Mouse (Mus musculus) midbrain, embryonic 10.5 days (tissue): Measurements from ENCODE around the gene Lrfn3. TPM values are rescaled to one million over a fixed set of nuclear protein-coding genes. Genes with fewer than 3 reads are reported as not detected.
A peak's percentile ranks its signal among the peaks of the same experiment; 100 is the strongest.

ENCODE experiments used
- DNase-seq: peaks from one replicate; pipeline ENCODE4 v3.0.0-alpha.2; 2017; ENCODE audit warnings: low spot score
- H3K27ac ChIP-seq: fragments of 300-500 bp; sonication (generic); replicated peaks from 2 replicates; pipeline ENCODE4 v1.5.1; 2016; ENCODE audit warnings: mild to moderate bottlenecking
- H3K27me3 ChIP-seq: fragments of 300-500 bp; sonication (generic); 2 replicates; pipeline ENCODE4 v1.6.1; 2016; ENCODE audit warnings: low read depth, mild to moderate bottlenecking; ENCODE audit not compliant: poor library complexity, severe bottlenecking
- H3K36me3 ChIP-seq: fragments of 300-500 bp; sonication (generic); 2 replicates; pipeline ENCODE4 v1.6.1; 2016; ENCODE audit warnings: mild to moderate bottlenecking, moderate library complexity
- H3K4me1 ChIP-seq: fragments of 300-500 bp; sonication (generic); 2 replicates; pipeline ENCODE4 v1.6.1; 2016
- H3K4me3 ChIP-seq: fragments of 300-500 bp; sonication (generic); 2 replicates; pipeline ENCODE4 v1.5.1; 2016; ENCODE audit warnings: mild to moderate bottlenecking, moderate library complexity
- H3K9me3 ChIP-seq: fragments of 300-500 bp; sonication (generic); replicated peaks from 2 replicates; pipeline ENCODE4 v1.6.1; 2016; ENCODE audit warnings: mild to moderate bottlenecking
- WGBS: fragments of 180-500 bp; shearing (Covaris S2); methylation state at CpG from one replicate; pipeline ENCODE4 v1.1.7; 2016; 5-methylcytosine and 5-hydroxymethylcytosine counted together
- polyA plus RNA-seq: library from polyadenylated mRNA; unstranded; fragments of >200 nt; fragmentation: Nextera tagmentation; extraction: Ambion mirVana; gene quantifications from 2 replicates; pipeline ENCODE4 v1.2.1, GENCODE M21; 2016

The Lrfn3 gene
- polyA plus RNA-seq, 1 experiment from 2014 or later, result 5.4 TPM

GRCm38 (mm10) chr7:30367466-30367865 lies 4.9 kb upstream of the Lrfn3 start:
- H3K4me1 ChIP-seq, result peaks cover 12% of the 10 kb centered on the region
- H3K4me3 ChIP-seq, result no peak overlapping the region
- no peaks in the 10 kb centered on the region for H3K9me3 ChIP-seq
- no peak overlapping the region for H3K27ac ChIP-seq
- H3K27me3 ChIP-seq, result peaks cover 25% of the 10 kb centered on the region
- DNase-seq, result no peak
- 74% methylated on average over 2 of the region's 2 CpGs for WGBS
- no peaks in the 10 kb centered on the region for H3K36me3 ChIP-seq

- Histone ChIP-seq H3K27me3 (peaks cover 25% of the 10 kb centered on the region), H3K9me3 (no peaks in the 10 kb centered on the region; the same call in 1 of the 2 replicates), H3K4me3 (peak overlapping the region; percentile 84), H3K27ac (peak overlapping the region; percentile 91), H3K36me3 (peaks cover 23% of the 10 kb centered on the region), H3K4me1 (peaks cover 50% of the 10 kb centered on the region)
- DNase-seq, result no peak
- 70% methylated on average over 6 of the region's 6 CpGs for WGBS
Observed at GRCm38 (mm10) chr7:30363344-30363738, 769 bp upstream of the Lrfn3 start.

GRCm38 (mm10) chr7:30360028-30360427 lies 2.5 kb downstream of the Lrfn3 start:
- DNase-seq, result no peak
- WGBS, result 94% methylated on average over 17 of the region's 17 CpGs

GRCm38 (mm10) chr7:30359276-30359865 lies 3.2 kb downstream of the Lrfn3 start:
- Histone ChIP-seq H3K27me3 (peaks cover 11% of the 10 kb centered on the region), H3K4me1 (peaks cover 64% of the 10 kb centered on the region), H3K36me3 (peaks cover 47% of the 10 kb centered on the region), H3K27ac (no peak overlapping the region), H3K9me3 (no peaks in the 10 kb centered on the region; the same call in 1 of the 2 replicates), H3K4me3 (no peak overlapping the region)
- WGBS, result 90% methylated on average over 31 of the region's 31 CpGs
- no peak for DNase-seq

More at GRCm38 (mm10) chr7:30360028-30360427, 2.5 kb downstream of the Lrfn3 start:
- H3K4me3 ChIP-seq, result no peak overlapping the region
- peaks cover 40% of the 10 kb centered on the region for H3K36me3 ChIP-seq
- H3K9me3 ChIP-seq, result no peaks in the 10 kb centered on the region; the same call in 1 of the 2 replicates
- H3K27ac ChIP-seq, result no peak overlapping the region
- peaks cover 59% of the 10 kb centered on the region for H3K4me1 ChIP-seq
- H3K27me3 ChIP-seq, result peaks cover 17% of the 10 kb centered on the region

GRCm38 (mm10) chr7:30358378-30359186 lies 4.0 kb downstream of the Lrfn3 start:
- 79% methylated on average over 7 of the region's 7 CpGs for WGBS
- DNase-seq, result no peak
- peaks cover 3% of the 10 kb centered on the region for H3K27me3 ChIP-seq
- no peak overlapping the region for H3K27ac ChIP-seq
- peaks cover 47% of the 10 kb centered on the region for H3K36me3 ChIP-seq
- no peaks in the 10 kb centered on the region; the same call in 1 of the 2 replicates for H3K9me3 ChIP-seq
- peaks cover 71% of the 10 kb centered on the region for H3K4me1 ChIP-seq
- H3K4me3 ChIP-seq, result no peak overlapping the region

GRCm38 (mm10) chr7:30354059-30354458 lies 8.5 kb downstream of the Lrfn3 start:
- Histone ChIP-seq H3K4me1 (peaks cover 32% of the 10 kb centered on the region), H3K9me3 (no peaks in the 10 kb centered on the region), H3K36me3 (peaks cover 27% of the 10 kb centered on the region), H3K4me3 (no peak overlapping the region), H3K27me3 (peaks cover 7% of the 10 kb centered on the region), H3K27ac (no peak overlapping the region)
- WGBS, result 78% methylated on average over 4 of the region's 4 CpGs
- no peak for DNase-seq

GRCm38 (mm10) chr7:30353279-30353822 lies 9.2 kb downstream of the Lrfn3 start:
- WGBS, result 24% methylated on average over 6 of the region's 6 CpGs
- H3K4me3 ChIP-seq, result no peak overlapping the region
- H3K36me3 ChIP-seq, result peaks cover 24% of the 10 kb centered on the region
- H3K27me3 ChIP-seq, result peaks cover 14% of the 10 kb centered on the region
- no peak overlapping the region for H3K27ac ChIP-seq
- no peaks in the 10 kb centered on the region for H3K9me3 ChIP-seq
- peak; percentile 66 for DNase-seq
- H3K4me1 ChIP-seq, result peaks cover 26% of the 10 kb centered on the region

GRCm38 (mm10) chr7:30347828-30348227 lies 14.7 kb downstream of the Lrfn3 start:
- no peak overlapping the region for H3K27ac ChIP-seq
- H3K4me3 ChIP-seq, result peak overlapping the region; percentile 18; the same call in 1 of the 2 replicates
- peaks cover 33% of the 10 kb centered on the region for H3K27me3 ChIP-seq
- no peaks in the 10 kb centered on the region for H3K9me3 ChIP-seq
- H3K4me1 ChIP-seq, result peaks cover 5% of the 10 kb centered on the region
- WGBS, result 2% methylated on average over 30 of the region's 30 CpGs
- DNase-seq, result peak; percentile 68
- H3K36me3 ChIP-seq, result no peaks in the 10 kb centered on the region

- Histone ChIP-seq H3K27me3 (peaks cover 33% of the 10 kb centered on the region), H3K27ac (no peak overlapping the region), H3K4me1 (peaks cover 5% of the 10 kb centered on the region), H3K9me3 (no peaks in the 10 kb centered on the region), H3K4me3 (no peak overlapping the region), H3K36me3 (no peaks in the 10 kb centered on the region)
- DNase-seq, result peak; percentile 70
- 29% methylated on average over 21 of the region's 21 CpGs for WGBS
Observed at GRCm38 (mm10) chr7:30346635-30347379, 15.8 kb downstream of the Lrfn3 start.

GRCm38 (mm10) chr7:30339432-30340109 lies 23.0 kb downstream of the Lrfn3 start:
- WGBS, result 77% methylated on average over 5 of the region's 5 CpGs
- no peak overlapping the region for H3K4me3 ChIP-seq
- H3K9me3 ChIP-seq, result no peaks in the 10 kb centered on the region
- no peak for DNase-seq
- peaks cover 15% of the 10 kb centered on the region for H3K27me3 ChIP-seq
- no peak overlapping the region for H3K27ac ChIP-seq
- no peaks in the 10 kb centered on the region for H3K36me3 ChIP-seq
- H3K4me1 ChIP-seq, result no peaks in the 10 kb centered on the region

GRCm38 (mm10) chr7:30336384-30336783 lies 26.2 kb downstream of the Lrfn3 start:
- WGBS, result 4% methylated on average over 9 of the region's 9 CpGs
- H3K27me3 ChIP-seq, result peaks cover 37% of the 10 kb centered on the region
- peaks cover 9% of the 10 kb centered on the region for H3K4me1 ChIP-seq
- no peak overlapping the region for H3K4me3 ChIP-seq
- no peak overlapping the region for H3K27ac ChIP-seq
- no peaks in the 10 kb centered on the region for H3K9me3 ChIP-seq
- no peaks in the 10 kb centered on the region for H3K36me3 ChIP-seq
- peak; percentile 85 for DNase-seq

GRCm38 (mm10) chr7:30335688-30336087 lies 26.9 kb downstream of the Lrfn3 start:
- Histone ChIP-seq H3K27ac (no peak overlapping the region), H3K36me3 (no peaks in the 10 kb centered on the region), H3K27me3 (peaks cover 37% of the 10 kb centered on the region), H3K9me3 (no peaks in the 10 kb centered on the region), H3K4me1 (peaks cover 13% of the 10 kb centered on the region), H3K4me3 (no peak overlapping the region)
- WGBS, result 82% methylated on average over 6 of the region's 6 CpGs
- DNase-seq, result no peak
